Mouse (Mus musculus): ENCODE results near the gene Srp72. TPM values are rescaled to one million over a fixed set of nuclear protein-coding genes. Genes with fewer than 3 reads are reported as not detected.
"Not testable (repeated sequence)": the region's sequence is repeated elsewhere in the genome, so short reads cannot be mapped to it uniquely, and the experiment has no call there.

Gene Srp72
- polyA plus RNA-seq, 1 experiment from 2014 or later = 81.3 TPM

- Histone ChIP-seq H3K9me3 (no peaks in the 10 kb centered on the region), H3K27ac (replicated peaks) (peak within 1 kb of the TSS; percentile 94), H3K4me1 (peaks cover 46% of the 10 kb centered on the region), H3K4me3 (peak within 1 kb of the TSS; percentile 82), H3K36me3 (replicated peaks) (peaks cover 62% of the 10 kb centered on the region), H3K27me3 (replicated peaks; ENCODE audit: low read depth, poor library complexity, severe bottlenecking) (no peaks in the 10 kb centered on the region)
- DNase-seq (ENCODE audit: low spot score) = peak; percentile 99
- WGBS = under 1% methylated on average over 81 of the region's 81 CpGs
These were observed 23.1 kb upstream of the Srp72 start, which contains the start of the genes Paics and Ppat for GRCm38 (mm10) chr5:76951106-76952027. Paics (plus strand) TSS chr5:76951307. Ppat (minus strand) TSS chr5:76951578.

- Histone ChIP-seq H3K27me3 (replicated peaks; ENCODE audit: low read depth, poor library complexity, severe bottlenecking) (no peaks in the 10 kb centered on the region), H3K4me1 (peaks cover 44% of the 10 kb centered on the region), H3K9me3 (no peaks in the 10 kb centered on the region), H3K36me3 (replicated peaks) (peaks cover 62% of the 10 kb centered on the region), H3K27ac (replicated peaks) (peak overlapping the region; percentile 94), H3K4me3 (peak overlapping the region; percentile 82)
- no peak for DNase-seq (ENCODE audit: low spot score)
- 23% methylated on average over 7 of the region's 7 CpGs for WGBS
These were observed 22.1 kb upstream of the Srp72 start for GRCm38 (mm10) chr5:76952112-76953040.

GRCm38 (mm10) chr5:76953794-76954193 is 20.7 kb upstream of the Srp72 start:
- WGBS = 82% methylated on average over 3 of the region's 3 CpGs

DNA sequence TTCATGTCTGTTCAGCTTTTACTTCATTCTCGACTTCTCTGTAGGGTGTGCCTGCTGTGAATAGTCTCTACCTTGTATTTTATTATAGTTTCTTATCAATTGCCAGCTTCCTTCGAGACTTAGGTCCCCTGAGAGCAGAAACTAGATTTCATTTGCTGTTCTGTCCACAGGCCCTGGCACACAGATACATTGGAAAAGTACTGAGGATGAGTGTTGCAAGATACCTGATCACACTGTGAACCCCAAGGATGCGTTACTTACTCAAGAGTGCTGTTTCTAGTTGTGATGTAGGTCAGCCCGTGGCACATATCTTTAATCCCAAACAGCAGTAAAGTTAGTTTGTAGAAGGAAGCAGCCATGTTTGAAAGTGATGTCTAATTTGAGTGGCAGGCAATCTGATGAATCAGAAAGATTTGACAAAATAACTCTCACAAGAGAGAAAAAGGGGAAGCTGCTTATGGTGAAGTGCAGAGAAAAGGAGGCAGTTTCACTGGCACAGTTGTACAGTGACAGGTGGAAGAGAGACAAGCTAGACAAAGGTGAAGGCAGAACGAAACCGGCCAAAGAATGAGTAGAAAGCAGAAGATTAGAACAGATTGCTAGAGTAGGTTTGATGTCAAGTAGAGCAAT is 20.1 kb upstream of the Srp72 start:
- Histone ChIP-seq H3K27me3 (replicated peaks; ENCODE audit: low read depth, poor library complexity, severe bottlenecking) (no peaks in the 10 kb centered on the region), H3K27ac (replicated peaks) (no peak overlapping the region), H3K4me3 (0 out of 2 replicates have a peak overlapping the region, but pooled peaks have one; percentile 82), H3K36me3 (replicated peaks) (peaks cover 62% of the 10 kb centered on the region), H3K4me1 (peaks cover 34% of the 10 kb centered on the region), H3K9me3 (no peaks in the 10 kb centered on the region)
- DNase-seq (ENCODE audit: low spot score) = no peak
- WGBS = 90% methylated on average over 6 of the region's 6 CpGs

More at GRCm38 (mm10) chr5:76953794-76954193, 20.7 kb upstream of the Srp72 start:
- H3K36me3 ChIP-seq (replicated peaks) = peaks cover 62% of the 10 kb centered on the region
- H3K27me3 ChIP-seq (replicated peaks; ENCODE audit: low read depth, poor library complexity, severe bottlenecking) = no peaks in the 10 kb centered on the region
- H3K4me1 ChIP-seq = peaks cover 36% of the 10 kb centered on the region
- H3K4me3 ChIP-seq = peak overlapping the region; percentile 82; the same call in 1 of the 2 replicates
- H3K27ac ChIP-seq (replicated peaks) = no peak overlapping the region
- no peaks in the 10 kb centered on the region for H3K9me3 ChIP-seq
- DNase-seq (ENCODE audit: low spot score) = no peak

- DNase-seq (ENCODE audit: low spot score) = no peak
- no peak overlapping the region for H3K27ac ChIP-seq (replicated peaks)
- no peaks in the 10 kb centered on the region for H3K9me3 ChIP-seq
- no peaks in the 10 kb centered on the region for H3K27me3 ChIP-seq (replicated peaks; ENCODE audit: low read depth, poor library complexity, severe bottlenecking)
- no peak overlapping the region for H3K4me3 ChIP-seq
- 80% methylated on average over 4 of the region's 4 CpGs for WGBS
- peaks cover 27% of the 10 kb centered on the region for H3K4me1 ChIP-seq
- H3K36me3 ChIP-seq (replicated peaks) = peaks cover 71% of the 10 kb centered on the region
These were observed 19.0 kb upstream of the Srp72 start for GRCm38 (mm10) chr5:76955474-76955873.

DNA sequence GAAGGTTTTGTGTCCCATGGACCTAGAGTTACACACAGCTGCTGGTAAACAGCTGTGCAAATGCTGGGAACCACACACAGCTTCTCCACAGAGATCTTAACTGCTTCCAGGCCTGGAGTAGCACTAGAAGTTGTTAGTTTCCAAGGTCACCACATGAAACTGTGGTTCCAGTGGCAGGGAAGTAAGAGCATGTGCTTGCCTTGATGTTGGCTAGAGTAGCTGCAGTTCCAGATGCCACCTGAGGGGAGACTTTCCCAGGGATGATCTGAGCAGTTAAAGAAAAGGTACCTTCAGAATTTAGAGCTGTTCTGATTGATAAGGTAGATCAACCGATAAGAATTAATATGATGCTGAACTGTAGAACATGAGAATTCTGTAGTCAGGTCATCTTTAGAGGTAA is 16.5 kb upstream of the Srp72 start:
- Histone ChIP-seq H3K4me1 (peaks cover 20% of the 10 kb centered on the region), H3K9me3 (no peaks in the 10 kb centered on the region), H3K4me3 (no peak overlapping the region), H3K36me3 (replicated peaks) (peaks cover 96% of the 10 kb centered on the region), H3K27ac (replicated peaks) (no peak overlapping the region), H3K27me3 (replicated peaks; ENCODE audit: low read depth, poor library complexity, severe bottlenecking) (no peaks in the 10 kb centered on the region)
- no peak for DNase-seq (ENCODE audit: low spot score)
- 95% methylated on average over 1 of the region's 1 CpGs for WGBS

- 92% methylated on average over 5 of the region's 5 CpGs for WGBS
- no peak for DNase-seq (ENCODE audit: low spot score)
- Histone ChIP-seq H3K4me1 (peaks cover 7% of the 10 kb centered on the region), H3K4me3 (no peak overlapping the region), H3K9me3 (no peaks in the 10 kb centered on the region), H3K27ac (replicated peaks) (no peak overlapping the region), H3K27me3 (replicated peaks; ENCODE audit: low read depth, poor library complexity, severe bottlenecking) (no peaks in the 10 kb centered on the region), H3K36me3 (replicated peaks) (peaks cover 99% of the 10 kb centered on the region)
These were observed 14.9 kb upstream of the Srp72 start for GRCm38 (mm10) chr5:76959587-76959986.

DNA sequence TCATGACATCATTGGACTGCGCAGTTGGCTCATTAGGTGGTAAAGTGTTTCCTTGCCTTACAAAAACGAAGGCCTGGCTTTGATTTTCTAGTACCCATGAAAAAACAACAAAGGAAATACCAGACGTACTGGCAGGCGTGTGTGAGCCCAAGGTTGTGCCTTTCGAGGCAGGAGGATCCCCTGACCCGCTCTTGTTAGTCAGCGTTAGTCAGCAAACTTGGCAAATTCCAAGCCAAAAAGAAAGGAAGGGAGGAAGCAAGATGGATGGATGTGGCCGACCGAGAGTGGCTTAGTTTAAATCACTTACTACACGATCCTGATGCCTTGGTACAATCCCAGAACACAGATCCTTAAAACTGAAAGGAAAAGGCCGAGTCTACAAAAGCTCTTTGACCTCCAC is 11.9 kb upstream of the Srp72 start:
- H3K36me3 ChIP-seq (replicated peaks) = peaks cover 99% of the 10 kb centered on the region
- 77% methylated on average over 11 of the region's 11 CpGs for WGBS
- no peak for DNase-seq (ENCODE audit: low spot score)
- H3K27ac ChIP-seq (replicated peaks) = no peak overlapping the region
- H3K9me3 ChIP-seq = no peaks in the 10 kb centered on the region
- H3K27me3 ChIP-seq (replicated peaks; ENCODE audit: low read depth, poor library complexity, severe bottlenecking) = no peaks in the 10 kb centered on the region
- no peaks in the 10 kb centered on the region for H3K4me1 ChIP-seq
- no peak overlapping the region for H3K4me3 ChIP-seq

- no peaks in the 10 kb centered on the region for H3K9me3 ChIP-seq
- 89% methylated on average over 3 of the region's 3 CpGs for WGBS
- H3K36me3 ChIP-seq (replicated peaks) = peaks cover 99% of the 10 kb centered on the region
- H3K4me3 ChIP-seq = no peak overlapping the region
- H3K27me3 ChIP-seq (replicated peaks; ENCODE audit: low read depth, poor library complexity, severe bottlenecking) = no peaks in the 10 kb centered on the region
- DNase-seq (ENCODE audit: low spot score) = no peak
- H3K27ac ChIP-seq (replicated peaks) = no peak overlapping the region
- no peaks in the 10 kb centered on the region for H3K4me1 ChIP-seq
These were observed 9.8 kb upstream of the Srp72 start for GRCm38 (mm10) chr5:76964651-76965050.

DNA sequence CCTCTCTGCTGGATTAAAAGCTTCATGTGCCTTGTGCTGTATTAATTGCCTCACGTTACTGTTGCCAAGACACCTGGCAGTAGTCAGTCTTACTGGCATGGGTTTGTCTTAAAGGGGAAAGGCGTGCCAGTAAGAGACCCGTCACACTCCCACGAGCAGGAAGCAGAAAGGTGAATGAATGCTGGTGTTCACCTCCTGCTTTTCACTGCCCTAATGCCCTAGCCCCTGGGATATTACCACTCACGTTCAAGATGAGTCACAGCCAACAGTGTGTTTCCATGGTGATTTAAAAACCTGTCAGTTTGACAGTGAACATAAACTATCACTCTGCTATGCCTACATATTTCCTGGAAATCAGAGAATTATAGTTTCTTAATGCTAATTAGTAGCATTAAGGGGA is 5.2 kb upstream of the Srp72 start:
- Histone ChIP-seq H3K27ac (replicated peaks) (no peak overlapping the region), H3K4me3 (no peak overlapping the region), H3K36me3 (replicated peaks) (peaks cover 83% of the 10 kb centered on the region), H3K27me3 (replicated peaks; ENCODE audit: low read depth, poor library complexity, severe bottlenecking) (no peaks in the 10 kb centered on the region), H3K4me1 (peaks cover 9% of the 10 kb centered on the region), H3K9me3 (no peaks in the 10 kb centered on the region)
- no peak for DNase-seq (ENCODE audit: low spot score)
- WGBS = 89% methylated on average over 5 of the region's 5 CpGs

DNA sequence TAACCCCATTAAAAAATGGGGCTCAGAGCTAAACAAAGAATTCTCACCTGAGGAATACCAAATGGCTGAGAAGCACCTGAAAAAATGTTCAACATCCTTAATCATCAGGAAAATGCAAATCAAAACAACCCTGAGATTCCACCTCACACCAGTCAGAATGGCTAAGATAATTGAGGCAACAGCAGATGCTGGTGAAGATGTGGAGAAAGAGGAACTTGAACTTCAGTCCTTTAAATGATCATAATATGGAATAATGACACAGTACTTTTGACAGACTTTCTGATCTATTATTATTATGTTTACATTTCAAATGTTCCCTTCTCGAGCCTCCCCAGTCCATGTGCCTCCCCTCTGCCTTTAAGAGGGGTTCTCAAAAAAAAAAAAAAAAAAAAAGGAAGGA is 3.4 kb upstream of the Srp72 start:
- H3K27me3 ChIP-seq (replicated peaks; ENCODE audit: low read depth, poor library complexity, severe bottlenecking); H3K9me3 ChIP-seq; H3K27ac ChIP-seq (replicated peaks); DNase-seq (ENCODE audit: low spot score); H3K4me3 ChIP-seq: not testable (repeated sequence)
- Histone ChIP-seq H3K4me1 (peaks cover 16% of the 10 kb centered on the region), H3K36me3 (replicated peaks) (peaks cover 65% of the 10 kb centered on the region)
- 91% methylated on average over 1 of the region's 1 CpGs for WGBS

- H3K4me1 ChIP-seq = peaks cover 16% of the 10 kb centered on the region
- 75% methylated on average over 3 of the region's 3 CpGs for WGBS
- DNase-seq (ENCODE audit: low spot score) = no peak
- no peaks in the 10 kb centered on the region for H3K27me3 ChIP-seq (replicated peaks; ENCODE audit: low read depth, poor library complexity, severe bottlenecking)
- peaks cover 64% of the 10 kb centered on the region for H3K36me3 ChIP-seq (replicated peaks)
- no peak overlapping the region for H3K27ac ChIP-seq (replicated peaks)
- no peaks in the 10 kb centered on the region for H3K9me3 ChIP-seq
- peak overlapping the region; percentile 77 for H3K4me3 ChIP-seq
These were observed 995 bp upstream of the Srp72 start for GRCm38 (mm10) chr5:76973488-76973887.

All from embryonic facial prominence, embryonic 10.5 days (tissue).